In genomic region chr5:31811663-31812001, GRCm38 (mm10) we compare ENCODE assay signal across 18 mouse cellular contexts.
DNase-seq lines count a peak whose midpoint lies in the region; ATAC-seq and TF ChIP-seq lines count a peak whose summit lies in the region.
"Had no signal": no experiment of that assay in that cellular context is flagged by ENCODE, and none has a peak within 500 bp of the region (broad histone marks: within the 10 kb centered on the region; RNA-seq: fewer than 3 reads in every experiment).

No protein-coding gene starts in this region.

- H3K4me2 ChIP-seq in heart, embryonic 15.5 days: no peak overlapping the region
- no peak overlapping the region for H3K4me2 ChIP-seq in kidney, postnatal 0 days (ENCODE audit: low read length)
- no peak overlapping the region for H3K4me2 ChIP-seq in intestine, embryonic 15.5 days (replicated peaks)
- no peak overlapping the region for H3K4me2 ChIP-seq in hindbrain, embryonic 16.5 days (ENCODE audit: low read length)
- H3K4me2 ChIP-seq: embryonic facial prominence, embryonic 13.5 days; forebrain, embryonic 12.5 days; hindbrain, embryonic 13.5 days; limb, embryonic 13.5 days; midbrain, embryonic 12.5 days; neural tube, embryonic 15.5 days had no signal

- no peaks in the 10 kb centered on the region for H3K27me3 ChIP-seq in heart, embryonic 15.5 days
- H3K27me3 ChIP-seq in kidney, postnatal 0 days (ENCODE audit: insufficient read depth, low read length): no peaks in the 10 kb centered on the region
- no peaks in the 10 kb centered on the region for H3K27me3 ChIP-seq in intestine, embryonic 15.5 days (replicated peaks)
- no peaks in the 10 kb centered on the region for H3K27me3 ChIP-seq in hindbrain, embryonic 16.5 days (replicated peaks; ENCODE audit: control insufficient read depth, insufficient read depth, low read length)
- H3K27me3 ChIP-seq: embryonic facial prominence, embryonic 13.5 days; forebrain, embryonic 12.5 days; hindbrain, embryonic 13.5 days; limb, embryonic 13.5 days; liver, embryonic 12.5 days; midbrain, embryonic 12.5 days; neural tube, embryonic 15.5 days had no signal

- TF ChIP-seq CTCF in kidney, postnatal 0 days (IDR thresholded peaks at IDR 0.05; ENCODE audit: low read depth): no peak

- ATAC-seq in heart, embryonic 15.5 days (replicated peaks; ENCODE audit: insufficient number of reproducible peaks, insufficient read depth, low FRiP score, low read depth): no peak
- ATAC-seq in kidney, postnatal 0 days (replicated peaks; ENCODE audit: low FRiP score, low read depth): no peak
- no peak for ATAC-seq in intestine, embryonic 15.5 days
- no peak for ATAC-seq in hindbrain, embryonic 16.5 days
- ATAC-seq: inflammation-experienced regulatory T-cells, adult 6 months had no signal

- 83% methylated on average over 1 of the region's 1 CpGs for WGBS in heart, embryonic 15.5 days
- 63% methylated on average over 1 of the region's 1 CpGs for WGBS in kidney, postnatal 0 days
- 100% methylated on average over 1 of the region's 1 CpGs for WGBS in intestine, embryonic 15.5 days
- 76% methylated on average over 1 of the region's 1 CpGs for WGBS in hindbrain, embryonic 16.5 days

- H3K36me3 ChIP-seq in heart, embryonic 15.5 days: no peaks in the 10 kb centered on the region
- H3K36me3 ChIP-seq in kidney, postnatal 0 days (ENCODE audit: insufficient read depth, low read length): no peaks in the 10 kb centered on the region
- no peaks in the 10 kb centered on the region for H3K36me3 ChIP-seq in intestine, embryonic 15.5 days
- H3K36me3 ChIP-seq in hindbrain, embryonic 16.5 days (ENCODE audit: control insufficient read depth, insufficient read depth, low read length): no peaks in the 10 kb centered on the region
- H3K36me3 ChIP-seq: embryonic facial prominence, embryonic 13.5 days; forebrain, embryonic 12.5 days; hindbrain, embryonic 13.5 days; limb, embryonic 13.5 days; liver, embryonic 12.5 days; midbrain, embryonic 12.5 days; neural tube, embryonic 15.5 days had no signal

- no peak for DNase-seq in heart, postnatal 14 days
- DNase-seq in kidney, postnatal 0 days (ENCODE audit: low spot score): no peak
- no peak for DNase-seq in kidney, adult 11 months
- DNase-seq in lung, postnatal 25 days (ENCODE audit: low spot score): no peak
- DNase-seq: gastrocnemius, postnatal 25 days; lung, adult 2 months; thymus, postnatal 14 days had no signal

- intact Hi-C loops in heart, postnatal 14 days (cut with DNase I): no loop called here

- no peaks in the 10 kb centered on the region for H3K9me3 ChIP-seq in heart, embryonic 15.5 days (replicated peaks)
- no peaks in the 10 kb centered on the region for H3K9me3 ChIP-seq in kidney, postnatal 0 days (replicated peaks; ENCODE audit: low read length)
- no peaks in the 10 kb centered on the region for H3K9me3 ChIP-seq in intestine, embryonic 15.5 days
- H3K9me3 ChIP-seq in hindbrain, embryonic 16.5 days (ENCODE audit: control insufficient read depth, low read length): no peaks in the 10 kb centered on the region
- H3K9me3 ChIP-seq: embryonic facial prominence, embryonic 13.5 days; forebrain, embryonic 12.5 days; hindbrain, embryonic 13.5 days; limb, embryonic 13.5 days; liver, embryonic 12.5 days; midbrain, embryonic 12.5 days; neural tube, embryonic 15.5 days had no signal

- H3K9ac ChIP-seq in heart, embryonic 15.5 days: no peak overlapping the region
- no peak overlapping the region for H3K9ac ChIP-seq in kidney, postnatal 0 days (ENCODE audit: low read depth, low read length)
- no peak overlapping the region for H3K9ac ChIP-seq in intestine, embryonic 15.5 days
- no peak overlapping the region for H3K9ac ChIP-seq in hindbrain, embryonic 16.5 days (ENCODE audit: low read depth, low read length)
- H3K9ac ChIP-seq: embryonic facial prominence, embryonic 13.5 days; forebrain, embryonic 12.5 days; hindbrain, embryonic 13.5 days; limb, embryonic 13.5 days; liver, embryonic 12.5 days; midbrain, embryonic 12.5 days; neural tube, embryonic 15.5 days had no signal

- no peak overlapping the region for H3K4me3 ChIP-seq in heart, embryonic 15.5 days
- no peak overlapping the region for H3K4me3 ChIP-seq in kidney, postnatal 0 days (replicated peaks; ENCODE audit: low read depth, low read length)
- H3K4me3 ChIP-seq in intestine, embryonic 15.5 days (replicated peaks): no peak overlapping the region
- no peak overlapping the region for H3K4me3 ChIP-seq in hindbrain, embryonic 16.5 days (ENCODE audit: low read length)
- H3K4me3 ChIP-seq: embryonic facial prominence, embryonic 13.5 days; forebrain, embryonic 12.5 days; hindbrain, embryonic 13.5 days; limb, embryonic 13.5 days; liver, embryonic 12.5 days; midbrain, embryonic 12.5 days; neural tube, embryonic 15.5 days had no signal

- H3K27ac ChIP-seq in heart, embryonic 15.5 days: peak overlapping the region; percentile 88
- peak overlapping the region; percentile 32 for H3K27ac ChIP-seq in kidney, postnatal 0 days
- H3K27ac ChIP-seq in intestine, embryonic 15.5 days: peak overlapping the region; percentile 22; the same call in 1 of the 2 replicates
- H3K27ac ChIP-seq in hindbrain, embryonic 16.5 days (ENCODE audit: low read depth, low read length): no peak overlapping the region
- H3K27ac ChIP-seq: forebrain, embryonic 12.5 days; hindbrain, embryonic 13.5 days; limb, embryonic 13.5 days; liver, embryonic 12.5 days; midbrain, embryonic 12.5 days; neural tube, embryonic 15.5 days had no signal

- peaks cover 24% of the 10 kb centered on the region for H3K4me1 ChIP-seq in heart, embryonic 15.5 days (replicated peaks)
- H3K4me1 ChIP-seq in kidney, postnatal 0 days (replicated peaks; ENCODE audit: insufficient read depth, low read length): peaks cover 19% of the 10 kb centered on the region; the same call in 1 of the 2 replicates
- H3K4me1 ChIP-seq in intestine, embryonic 15.5 days (replicated peaks): no peaks in the 10 kb centered on the region
- H3K4me1 ChIP-seq in hindbrain, embryonic 16.5 days (ENCODE audit: control insufficient read depth, insufficient read depth, low read depth, low read length): no peaks in the 10 kb centered on the region
